Mouse (Mus musculus) small intestine, adult 2 months (tissue): ENCODE measurements around the gene Focad. TPM values are rescaled to one million over a fixed set of nuclear protein-coding genes. Genes with fewer than 3 reads are reported as not detected.

Experiments
- H3K27ac ChIP-seq: fragments of 200-500 bp; 2 replicates; pipeline ENCODE4 v1.5.1; 2012; ENCODE audit warnings: low read depth, low read length, control low read depth, inconsistent platforms; ENCODE audit not compliant: insufficient read depth
- H3K27me3 ChIP-seq: fragments of 200-500 bp; 2 replicates; pipeline ENCODE4 v1.6.1; 2012; ENCODE audit warnings: mild to moderate bottlenecking, moderate library complexity, low read length, inconsistent platforms; ENCODE audit not compliant: control insufficient read depth, insufficient read depth
- H3K36me3 ChIP-seq: fragments of 200-500 bp; 2 replicates; pipeline ENCODE4 v1.6.1; 2012; ENCODE audit warnings: mild to moderate bottlenecking, low read length, control low read depth, inconsistent platforms; ENCODE audit not compliant: control insufficient read depth, insufficient read depth
- H3K4me1 ChIP-seq: fragments of 200-500 bp; 2 replicates; pipeline ENCODE4 v1.6.1; 2012; ENCODE audit warnings: low read length, inconsistent platforms, mixed read lengths; ENCODE audit not compliant: control insufficient read depth, insufficient read depth, insufficient read length
- H3K4me3 ChIP-seq: fragments of 200-500 bp; 2 replicates; pipeline ENCODE4 v1.5.1; 2012; ENCODE audit warnings: low read depth, mild to moderate bottlenecking, control low read depth, inconsistent platforms, low read length, moderate library complexity
- CTCF ChIP-seq: fragments of 200-500 bp; IDR thresholded peaks from 2 replicates; pipeline ENCODE4 v1.5.1; 2012; ENCODE audit warnings: low read depth, mild to moderate bottlenecking, control low read depth, inconsistent platforms, low read length, moderate library complexity, mixed read lengths; ENCODE audit not compliant: insufficient replicate concordance, insufficient read length; ENCODE audit errors: extremely low read depth
- POLR2A ChIP-seq: fragments of 200-500 bp; IDR thresholded peaks from 2 replicates; pipeline ENCODE4 v1.6.1; 2012; ENCODE audit warnings: low read depth, mild to moderate bottlenecking, control low read depth, inconsistent platforms, low read length, moderate library complexity
- WGBS: fragments of 180-500 bp; shearing (Covaris S2); methylation state at CpG from one replicate; pipeline ENCODE4 v1.1.7; 2018; 5-methylcytosine and 5-hydroxymethylcytosine counted together
- polyA plus RNA-seq: library from polyadenylated mRNA; depleted of rRNA; stranded (reverse); fragments of >200 nt; gene quantifications from 2 replicates; pipeline ENCODE4 v1.2.3, GENCODE M21; 2012; rRNA removed

The Focad gene
- polyA plus RNA-seq, 1 experiment: 2.2 TPM

DNA sequence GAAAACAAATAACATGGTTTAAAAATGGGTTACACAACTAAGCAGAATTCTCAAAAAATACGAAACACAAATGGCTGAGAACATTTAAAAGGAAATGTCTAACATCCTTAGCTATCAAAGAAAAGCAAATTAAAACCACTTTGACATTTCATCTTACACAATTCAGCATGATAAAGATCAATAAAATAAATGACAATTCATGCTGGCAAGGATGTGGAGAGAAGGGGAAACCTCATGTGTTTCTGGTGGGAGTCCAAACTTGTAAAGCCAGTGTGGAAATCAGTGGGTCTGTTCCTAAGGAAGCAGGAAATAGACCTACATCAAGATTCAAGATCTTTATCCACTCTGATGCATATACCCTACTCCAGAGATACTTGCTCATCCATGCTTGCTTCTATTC, 363.7 kb downstream of the Focad start:
- H3K27ac ChIP-seq: no peak overlapping the region
- no peaks in the 10 kb centered on the region for H3K36me3 ChIP-seq
- WGBS: 67% methylated on average over 1 of the region's 1 CpGs
- H3K4me1 ChIP-seq: no peaks in the 10 kb centered on the region
- no peak overlapping the region for H3K4me3 ChIP-seq
- no peaks in the 10 kb centered on the region for H3K27me3 ChIP-seq
- TF ChIP-seq CTCF: no peak
- TF ChIP-seq POLR2A: no peak

DNA sequence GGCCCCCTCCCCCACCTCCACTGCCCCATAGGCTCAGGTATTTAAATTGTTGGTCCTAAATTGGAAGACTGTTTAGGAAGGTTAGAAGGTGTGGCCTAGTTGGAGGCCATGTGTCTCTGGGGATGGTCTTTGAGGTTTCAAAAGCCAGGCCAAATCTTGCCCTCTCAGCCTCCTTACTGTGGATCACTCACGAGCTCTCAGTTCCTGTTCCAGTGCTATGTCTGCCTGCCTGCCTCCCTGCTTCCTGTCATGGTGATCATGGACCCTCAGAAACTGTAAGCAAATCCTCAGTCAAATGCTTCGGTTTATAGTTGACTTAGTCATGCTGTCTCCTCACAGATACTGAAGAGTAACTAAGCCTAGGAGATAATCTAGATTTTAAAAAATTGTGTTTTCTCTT, 364.2 kb downstream of the Focad start:
- no peak for TF ChIP-seq POLR2A
- Histone ChIP-seq H3K4me1 (no peaks in the 10 kb centered on the region), H3K4me3 (no peak overlapping the region), H3K27ac (no peak overlapping the region), H3K27me3 (no peaks in the 10 kb centered on the region), H3K36me3 (no peaks in the 10 kb centered on the region)
- 64% methylated on average over 2 of the region's 2 CpGs for WGBS

Other genes starting within 250 kb of the Focad start
- 4.2 and 5.1 TPM in 2 replicates for gene Mllt3, start 61.3 kb upstream of the Focad start, polyA plus RNA-seq